Mouse (Mus musculus) intestine, embryonic 14.5 days (tissue): ENCODE data around the gene Ankrd7. TPM values are rescaled to one million over a fixed set of nuclear protein-coding genes. Genes with fewer than 3 reads are reported as not detected.

ENCODE experiments used
- polyA plus RNA-seq: library from polyadenylated mRNA; unstranded; fragments of >200 nt; fragmentation: Nextera tagmentation; extraction: Ambion mirVana; gene quantifications from 2 replicates; pipeline ENCODE4 v1.2.1, GENCODE M21; 2014

Ankrd7 gene
- polyA plus RNA-seq, 1 experiment from 2014 or later = not detected

Other genes with a start within 250 kb of the Ankrd7 start
- 164 and 168 TPM in 2 replicates for gene Lsm8, start 17.7 kb upstream of the Ankrd7 start, polyA plus RNA-seq